Mouse (Mus musculus): ENCODE measurements around the gene Cdan1. TPM values are rescaled to one million over a fixed set of nuclear protein-coding genes. Genes with fewer than 3 reads are reported as not detected.

The Cdan1 gene
- polyA plus RNA-seq, 1 experiment from 2014 or later = 4.9 TPM

DNA sequence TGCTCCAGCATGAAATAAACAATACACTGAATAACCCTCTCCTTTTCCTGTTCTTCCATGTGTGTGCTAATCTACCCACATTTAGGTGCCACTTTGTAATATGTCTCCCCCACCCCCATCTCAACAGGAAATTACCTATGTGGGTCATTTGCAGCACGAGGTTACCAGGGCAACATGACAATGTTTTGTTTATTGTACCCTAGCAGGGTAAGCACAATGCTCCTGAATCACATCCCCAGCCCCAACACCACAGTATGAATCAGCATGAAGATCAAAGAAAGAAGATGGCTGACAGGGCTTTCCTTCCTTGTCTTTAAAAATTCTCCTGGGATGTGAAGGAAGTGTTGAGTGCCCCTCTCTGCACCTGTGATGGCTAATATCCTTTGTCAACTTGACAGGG, 2.7 kb upstream of the Cdan1 start:
- no peaks in the 10 kb centered on the region for H3K36me3 ChIP-seq
- no peaks in the 10 kb centered on the region for H3K27me3 ChIP-seq (replicated peaks)
- H3K9me3 ChIP-seq = no peaks in the 10 kb centered on the region
- H3K27ac ChIP-seq = no peak overlapping the region
- WGBS = 19% methylated on average over 1 of the region's 1 CpGs
- H3K4me1 ChIP-seq = 0 out of 2 replicates have a peak, but pooled peaks cover 2% of the 10 kb centered on the region
- H3K4me3 ChIP-seq (replicated peaks) = no peak overlapping the region
- no peak overlapping the region for H3K4me2 ChIP-seq
- no peak for ATAC-seq (ENCODE audit: insufficient read depth, low FRiP score, low read depth)
- H3K9ac ChIP-seq = no peak overlapping the region

DNA sequence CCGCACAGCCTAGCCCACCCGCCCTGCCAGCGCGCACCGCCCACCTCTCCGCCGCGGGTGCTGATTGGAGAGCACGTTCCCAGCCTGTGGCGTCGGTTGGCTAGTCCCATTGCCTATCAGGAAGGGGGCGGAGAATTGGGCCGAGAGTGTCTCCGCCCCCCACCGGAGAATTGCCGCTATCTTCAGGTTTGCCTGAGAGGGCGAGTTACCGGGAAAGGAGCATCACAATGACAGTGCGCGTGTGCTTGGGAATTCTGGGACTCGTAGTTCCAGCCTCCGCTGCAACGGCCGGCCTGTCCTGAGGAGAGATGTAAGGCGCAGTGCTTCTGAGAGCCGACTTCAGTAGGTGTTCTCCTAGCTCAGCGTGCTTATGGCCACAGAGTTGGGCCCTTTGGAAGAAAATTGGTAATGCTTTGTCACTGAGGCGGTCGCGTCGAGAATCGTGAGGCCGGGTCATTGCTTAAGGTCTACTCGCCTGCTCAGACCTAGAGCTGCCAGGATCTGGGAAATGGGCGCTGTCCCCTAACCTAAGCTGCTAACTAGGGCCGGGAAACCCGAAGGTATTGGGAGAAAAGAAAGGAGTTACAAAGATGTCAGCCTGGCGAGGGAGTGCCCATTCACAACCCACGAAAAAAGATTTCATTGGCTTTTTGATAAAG, 625 bp upstream of the Cdan1 start, which contains the start of gene Ttbk2:
Gene Ttbk2 (minus strand): TSS at position 181 of the 659 bp plus-strand sequence.
- no peaks in the 10 kb centered on the region for H3K36me3 ChIP-seq
- H3K4me2 ChIP-seq = peak within 1 kb of the TSS; percentile 88
- peak within 1 kb of the TSS; percentile 32; the same call in 1 of the 2 replicates for H3K27ac ChIP-seq
- peak; percentile 100 for ATAC-seq (ENCODE audit: insufficient read depth, low FRiP score, low read depth)
- peak within 1 kb of the TSS; percentile 58 for H3K9ac ChIP-seq
- under 1% methylated on average over 39 of the region's 39 CpGs for WGBS
- H3K4me1 ChIP-seq = 0 out of 2 replicates have a peak, but pooled peaks cover 2% of the 10 kb centered on the region
- no peaks in the 10 kb centered on the region for H3K9me3 ChIP-seq
- no peaks in the 10 kb centered on the region for H3K27me3 ChIP-seq (replicated peaks)
- peak within 1 kb of the TSS; percentile 94 for H3K4me3 ChIP-seq (replicated peaks)

DNA sequence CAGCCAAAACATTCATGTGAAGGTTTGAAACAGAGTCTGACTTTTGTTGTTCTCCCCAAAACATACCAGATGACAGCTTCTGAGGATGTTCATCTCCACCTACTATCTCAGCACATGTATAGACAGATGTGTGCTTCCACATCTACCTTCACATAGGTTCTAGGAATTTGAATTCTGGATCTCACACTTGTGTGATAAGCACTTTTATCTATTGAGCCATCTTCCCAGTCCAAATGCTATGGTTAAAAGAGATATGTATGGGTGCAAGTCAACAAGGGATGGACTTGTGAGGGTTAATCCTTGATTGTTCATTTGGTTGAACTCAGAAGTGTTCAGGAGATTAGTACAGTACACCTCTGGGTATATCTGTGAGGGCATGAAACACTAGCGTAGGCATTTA, 4.6 kb downstream of the Cdan1 start:
- no peak for ATAC-seq (ENCODE audit: insufficient read depth, low FRiP score, low read depth)

DNA sequence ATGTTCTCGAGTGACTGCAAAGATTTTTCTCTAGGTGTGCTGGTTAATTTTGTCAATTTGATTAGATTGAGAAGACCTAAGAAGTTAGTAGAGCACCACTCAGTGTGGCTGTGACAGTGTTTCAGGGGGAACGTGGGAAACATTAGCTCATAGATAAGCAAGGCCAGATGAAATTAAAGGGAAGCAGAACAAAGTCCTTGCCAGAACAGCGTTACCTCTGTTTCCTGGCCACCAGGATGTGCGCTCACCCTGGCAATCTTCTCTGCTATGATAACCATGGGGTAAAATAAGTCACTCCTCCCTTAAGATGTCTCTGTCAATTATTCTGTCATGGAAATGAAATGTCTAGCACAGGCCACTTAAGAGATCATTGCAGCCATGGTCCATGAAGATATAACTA, 5.9 kb downstream of the Cdan1 start:
- Histone ChIP-seq H3K4me3 (replicated peaks) (no peak overlapping the region), H3K4me2 (no peak overlapping the region), H3K36me3 (no peaks in the 10 kb centered on the region), H3K9me3 (no peaks in the 10 kb centered on the region), H3K27me3 (replicated peaks) (no peaks in the 10 kb centered on the region), H3K4me1 (no peaks in the 10 kb centered on the region), H3K27ac (no peak overlapping the region), H3K9ac (no peak overlapping the region)
- ATAC-seq (ENCODE audit: insufficient read depth, low FRiP score, low read depth) = no peak
- 74% methylated on average over 4 of the region's 4 CpGs for WGBS

More for the DNA sequence above, 4.6 kb downstream of the Cdan1 start:
- Histone ChIP-seq H3K27ac (no peak overlapping the region), H3K4me3 (replicated peaks) (no peak overlapping the region), H3K27me3 (replicated peaks) (no peaks in the 10 kb centered on the region), H3K9me3 (no peaks in the 10 kb centered on the region), H3K4me2 (no peak overlapping the region), H3K36me3 (no peaks in the 10 kb centered on the region), H3K4me1 (0 out of 2 replicates have a peak, but pooled peaks cover 2% of the 10 kb centered on the region), H3K9ac (no peak overlapping the region)
- 94% methylated on average over 1 of the region's 1 CpGs for WGBS

GRCm38 (mm10) chr2:120841211-120841610, 8.7 kb downstream of the Cdan1 start:
- ATAC-seq (ENCODE audit: insufficient read depth, low FRiP score, low read depth) = no peak

GRCm38 (mm10) chr2:120835167-120835566, 14.8 kb downstream of the Cdan1 start:
- Histone ChIP-seq H3K27ac (no peak overlapping the region), H3K9me3 (no peaks in the 10 kb centered on the region), H3K4me2 (no peak overlapping the region), H3K4me3 (replicated peaks) (no peak overlapping the region), H3K9ac (no peak overlapping the region), H3K36me3 (no peaks in the 10 kb centered on the region), H3K4me1 (no peaks in the 10 kb centered on the region), H3K27me3 (replicated peaks) (no peaks in the 10 kb centered on the region)
- no peak for ATAC-seq (ENCODE audit: insufficient read depth, low FRiP score, low read depth)
- 95% methylated on average over 4 of the region's 4 CpGs for WGBS

More at GRCm38 (mm10) chr2:120841211-120841610, 8.7 kb downstream of the Cdan1 start:
- H3K9ac ChIP-seq = no peak overlapping the region
- H3K9me3 ChIP-seq = no peaks in the 10 kb centered on the region
- no peaks in the 10 kb centered on the region for H3K4me1 ChIP-seq
- H3K4me2 ChIP-seq = no peak overlapping the region
- H3K36me3 ChIP-seq = no peaks in the 10 kb centered on the region
- H3K27ac ChIP-seq = no peak overlapping the region
- H3K4me3 ChIP-seq (replicated peaks) = no peak overlapping the region
- H3K27me3 ChIP-seq (replicated peaks) = no peaks in the 10 kb centered on the region
- WGBS = 80% methylated on average over 1 of the region's 1 CpGs

GRCm38 (mm10) chr2:120826936-120827638, 22.8 kb downstream of the Cdan1 start:
- no peaks in the 10 kb centered on the region for H3K27me3 ChIP-seq (replicated peaks)
- H3K4me3 ChIP-seq (replicated peaks) = no peak overlapping the region
- no peak for ATAC-seq (ENCODE audit: insufficient read depth, low FRiP score, low read depth)
- H3K9me3 ChIP-seq = no peaks in the 10 kb centered on the region
- H3K9ac ChIP-seq = no peak overlapping the region
- 32% methylated on average over 1 of the region's 1 CpGs for WGBS
- H3K4me1 ChIP-seq = no peaks in the 10 kb centered on the region
- no peak overlapping the region for H3K27ac ChIP-seq
- no peaks in the 10 kb centered on the region for H3K36me3 ChIP-seq
- no peak overlapping the region for H3K4me2 ChIP-seq

DNA sequence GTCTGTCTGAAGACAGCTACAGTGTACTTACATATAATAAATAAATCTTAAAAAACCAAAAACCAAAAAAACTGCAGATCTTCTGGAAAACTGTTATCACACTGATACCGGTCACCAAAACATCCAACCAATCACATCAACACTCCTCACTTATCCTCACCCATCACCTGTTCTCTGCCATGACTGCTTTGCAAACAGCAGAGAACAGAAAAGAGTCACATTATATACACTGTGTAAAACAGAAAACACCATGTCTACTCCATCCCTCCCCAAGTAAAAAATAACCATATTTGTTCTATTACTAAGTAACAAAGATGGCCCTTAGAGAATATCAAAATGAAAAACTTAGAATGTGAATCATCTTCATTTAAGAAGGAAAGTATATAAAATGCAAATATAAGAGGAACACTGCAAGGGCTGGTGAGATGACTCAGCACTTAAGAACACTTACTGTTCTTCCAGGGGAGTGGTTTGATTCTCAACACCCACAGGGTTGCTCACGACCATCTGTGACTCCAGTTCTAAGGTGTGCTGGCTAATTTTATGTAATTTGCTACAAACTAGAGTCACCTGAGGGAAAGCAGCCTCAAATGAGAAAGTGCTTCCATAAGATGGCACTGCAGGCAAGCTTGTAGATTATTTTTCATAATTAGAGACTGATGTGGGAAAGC, 79.5 kb downstream of the Cdan1 start:
- H3K4me1 ChIP-seq = no peaks in the 10 kb centered on the region
- no peaks in the 10 kb centered on the region for H3K9me3 ChIP-seq
- no peaks in the 10 kb centered on the region for H3K27me3 ChIP-seq (replicated peaks)
- H3K4me3 ChIP-seq (replicated peaks) = no peak overlapping the region
- WGBS = 79% methylated on average over 2 of the region's 2 CpGs
- no peak overlapping the region for H3K4me2 ChIP-seq
- ATAC-seq (ENCODE audit: insufficient read depth, low FRiP score, low read depth) = no peak
- no peak overlapping the region for H3K27ac ChIP-seq
- H3K9ac ChIP-seq = no peak overlapping the region
- H3K36me3 ChIP-seq = no peaks in the 10 kb centered on the region

GRCm38 (mm10) chr2:120761922-120762321, 88.0 kb downstream of the Cdan1 start:
- Histone ChIP-seq H3K36me3 (no peaks in the 10 kb centered on the region), H3K9ac (no peak overlapping the region), H3K4me3 (replicated peaks) (no peak overlapping the region), H3K4me1 (no peaks in the 10 kb centered on the region), H3K27me3 (replicated peaks) (no peaks in the 10 kb centered on the region), H3K27ac (no peak overlapping the region), H3K9me3 (no peaks in the 10 kb centered on the region), H3K4me2 (no peak overlapping the region)
- ATAC-seq (ENCODE audit: insufficient read depth, low FRiP score, low read depth) = no peak

GRCm38 (mm10) chr2:120748041-120748440, 101.9 kb downstream of the Cdan1 start:
- H3K9me3 ChIP-seq = no peaks in the 10 kb centered on the region
- H3K27me3 ChIP-seq (replicated peaks) = no peaks in the 10 kb centered on the region
- H3K4me3 ChIP-seq (replicated peaks) = no peak overlapping the region
- H3K36me3 ChIP-seq = no peaks in the 10 kb centered on the region
- 90% methylated on average over 2 of the region's 2 CpGs for WGBS
- ATAC-seq (ENCODE audit: insufficient read depth, low FRiP score, low read depth) = no peak
- H3K9ac ChIP-seq = no peak overlapping the region
- H3K27ac ChIP-seq = no peak overlapping the region
- no peak overlapping the region for H3K4me2 ChIP-seq
- no peaks in the 10 kb centered on the region for H3K4me1 ChIP-seq

DNA sequence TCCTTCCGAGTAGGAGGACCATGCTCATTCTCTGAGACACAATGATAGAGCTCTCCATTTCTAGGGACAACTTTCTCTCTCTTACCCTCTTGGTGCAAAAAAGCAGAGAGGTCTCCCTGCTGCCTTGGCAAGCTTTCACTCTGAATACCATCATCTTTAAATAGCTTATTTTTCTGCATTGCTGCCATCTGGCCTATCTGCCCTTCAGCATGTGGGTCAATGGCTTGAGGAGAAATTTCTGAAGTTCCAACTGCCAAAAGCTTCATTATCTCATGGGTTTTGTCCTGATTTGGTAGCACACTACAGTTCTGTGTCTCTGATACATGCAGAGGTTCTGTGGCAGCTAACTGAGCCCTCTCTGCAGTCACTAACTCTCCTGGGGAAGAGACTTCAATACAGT, 104.4 kb downstream of the Cdan1 start:
- ATAC-seq (ENCODE audit: insufficient read depth, low FRiP score, low read depth) = no peak
- Histone ChIP-seq H3K27me3 (replicated peaks) (no peaks in the 10 kb centered on the region), H3K9me3 (no peaks in the 10 kb centered on the region), H3K4me2 (no peak overlapping the region), H3K9ac (no peak overlapping the region), H3K27ac (no peak overlapping the region), H3K36me3 (no peaks in the 10 kb centered on the region), H3K4me1 (no peaks in the 10 kb centered on the region), H3K4me3 (replicated peaks) (no peak overlapping the region)
- whole genome bisulfite sequencing = 84% methylated on average over 1 of the region's 1 CpGs
